Mouse (Mus musculus) stomach, postnatal 0 days (tissue): ENCODE measurements around the gene P2ry14.

Experiments
- CTCF ChIP-seq: IDR thresholded peaks from 2 replicates; pipeline ENCODE4 v1.5.1; 2016; ENCODE audit warnings: antibody characterized with exemption, low read depth, mild to moderate bottlenecking, moderate library complexity
- EP300 ChIP-seq: optimal IDR thresholded peaks from 2 replicates; pipeline ENCODE3; 2016; ENCODE audit warnings: antibody characterized with exemption

DNA sequence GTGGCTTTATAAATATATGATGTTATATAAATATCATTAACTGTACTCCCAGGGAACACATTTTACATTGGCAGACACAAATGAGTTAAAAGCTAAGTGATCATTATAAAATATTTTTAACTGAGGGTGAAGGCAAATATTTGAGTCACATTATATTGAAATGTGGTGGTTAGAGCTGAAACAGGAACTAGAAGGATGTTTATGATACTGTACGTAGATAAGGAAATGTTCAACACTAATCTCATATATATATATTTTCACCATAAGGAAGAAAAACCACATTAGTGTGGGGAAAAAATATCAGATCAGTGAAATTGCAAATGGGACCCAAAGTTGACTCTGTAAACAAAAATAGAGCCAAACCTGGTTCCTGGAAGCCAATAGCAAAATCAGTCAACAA is 7.0 kb upstream of the P2ry14 start:
- no peak for TF ChIP-seq CTCF
- no peak for TF ChIP-seq EP300
